Mouse (Mus musculus): ENCODE data around the gene Snd1. TPM values are rescaled to one million over a fixed set of nuclear protein-coding genes. Genes with fewer than 3 reads are reported as not detected.

The Snd1 gene
- polyA plus RNA-seq, 1 experiment, result 57.6 TPM

DNA sequence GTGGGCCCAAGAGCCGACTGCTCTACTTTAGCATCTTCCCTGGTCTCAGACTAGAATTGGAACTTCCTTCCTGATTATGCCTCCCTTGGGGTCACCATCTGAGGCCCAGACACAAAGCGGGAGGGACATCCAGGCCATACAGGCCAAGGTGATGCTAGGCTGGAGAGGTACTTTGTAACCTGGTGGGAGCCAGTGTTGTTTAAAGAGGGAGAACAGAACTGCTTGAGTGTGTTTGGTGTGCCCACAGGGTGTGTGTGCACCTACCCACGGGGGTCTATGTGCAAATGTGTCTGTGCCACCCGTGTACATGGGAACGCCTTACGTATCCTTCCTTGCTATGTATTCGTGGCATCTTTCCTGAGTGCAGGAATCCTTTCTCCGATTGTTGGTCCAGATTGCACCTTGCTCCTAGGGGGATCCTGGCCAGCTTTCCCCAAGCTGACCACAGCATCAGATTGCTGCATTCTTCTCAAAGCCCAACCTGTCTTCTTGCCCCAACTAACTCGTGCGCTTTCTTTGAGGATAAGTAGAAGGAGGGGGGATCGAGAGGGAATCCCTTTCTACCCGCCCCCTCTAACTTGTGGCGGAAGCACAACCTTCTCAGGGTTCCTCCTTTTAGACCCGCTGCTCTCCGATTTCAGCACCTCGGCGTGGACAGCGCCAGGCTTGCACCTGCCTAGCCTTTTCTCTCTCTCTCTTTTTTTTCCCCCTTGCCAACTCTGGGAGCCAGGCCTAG, 507.2 kb downstream of the Snd1 start:
- Histone ChIP-seq H3K4me3 (replicated peaks) (no peak overlapping the region), H3K36me3 (replicated peaks; ENCODE audit: low read length) (no peaks in the 10 kb centered on the region), H3K4me1 (peaks cover 12% of the 10 kb centered on the region), H3K9me3 (peaks cover 14% of the 10 kb centered on the region; the same call in 1 of the 2 replicates), H3K27me3 (replicated peaks) (peaks cover 78% of the 10 kb centered on the region)
- no peak for TF ChIP-seq FLI1 (IDR thresholded peaks at IDR 0.05; ENCODE audit: low read length)
- no peak for TF ChIP-seq GATA1 (IDR thresholded peaks at IDR 0.05; ENCODE audit: borderline replicate concordance, low read length)

DNA sequence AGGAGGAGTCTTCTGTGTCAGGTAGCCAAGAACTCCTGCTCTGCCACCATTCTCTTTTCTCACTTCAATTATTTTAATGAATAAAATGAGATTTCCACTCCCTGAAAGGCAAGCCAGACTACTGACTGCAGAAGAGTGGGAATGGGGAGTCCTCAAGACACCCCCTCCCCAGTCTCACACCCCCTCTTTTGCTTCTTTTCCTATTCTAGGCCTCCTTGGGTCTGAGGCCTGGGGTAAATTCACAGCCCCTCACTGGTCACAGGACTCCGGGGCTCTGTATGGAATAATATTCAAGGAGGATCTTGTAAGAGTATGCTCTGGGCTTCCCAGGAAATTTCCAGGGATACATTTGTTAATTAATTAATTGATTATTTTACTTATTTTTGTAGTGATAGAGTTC, 507.9 kb downstream of the Snd1 start:
- H3K9me3 ChIP-seq, result peaks cover 14% of the 10 kb centered on the region; the same call in 1 of the 2 replicates
- peaks cover 76% of the 10 kb centered on the region for H3K27me3 ChIP-seq (replicated peaks)
- H3K4me3 ChIP-seq (replicated peaks), result no peak overlapping the region
- no peak for TF ChIP-seq GATA1 (IDR thresholded peaks at IDR 0.05; ENCODE audit: borderline replicate concordance, low read length)
- no peak for TF ChIP-seq FLI1 (IDR thresholded peaks at IDR 0.05; ENCODE audit: low read length)
- H3K4me1 ChIP-seq, result peaks cover 12% of the 10 kb centered on the region
- no peaks in the 10 kb centered on the region for H3K36me3 ChIP-seq (replicated peaks; ENCODE audit: low read length)

Other genes starting within 250 kb of the Snd1 start
- 6.0 and 7.4 TPM in 2 replicates for gene Zfp800, start 77.1 kb upstream of the Snd1 start, polyA plus RNA-seq (2012; ENCODE audit: insufficient read depth, low replicate concordance)
- gene Arf5, start 51.6 kb upstream of the Snd1 start, polyA plus RNA-seq (2012; ENCODE audit: insufficient read depth, low replicate concordance), result 1,048 and 3,100 TPM in 2 replicates
- not detected in 2 replicates for gene Fscn3, start 47.4 kb upstream of the Snd1 start, polyA plus RNA-seq (2012; ENCODE audit: insufficient read depth, low replicate concordance)
- gene Gcc1, start 46.7 kb upstream of the Snd1 start, polyA plus RNA-seq (2012; ENCODE audit: insufficient read depth, low replicate concordance), result 4.3 and 4.4 TPM in 2 replicates
- not detected in 2 replicates for gene Pax4, start 25.8 kb upstream of the Snd1 start, polyA plus RNA-seq (2012; ENCODE audit: insufficient read depth, low replicate concordance)